Mouse (Mus musculus) kidney, adult 8-10 months (tissue): Measurements from ENCODE around the gene Gm20517.

Source experiments
- DNase-seq, 2 experiments: peaks; one replicate each; pipeline ENCODE4 v3.0.0; 2022

The Gm20517 gene

GRCm38 (mm10) chr17:47712889-47713571 is 101.6 kb downstream of the Gm20517 start:
- DNase-seq, result no peak

GRCm38 (mm10) chr17:47715037-47715436 is 103.6 kb downstream of the Gm20517 start:
- DNase-seq, result no peak

GRCm38 (mm10) chr17:47721183-47721582 is 109.8 kb downstream of the Gm20517 start:
- DNase-seq, result no peak

DNA sequence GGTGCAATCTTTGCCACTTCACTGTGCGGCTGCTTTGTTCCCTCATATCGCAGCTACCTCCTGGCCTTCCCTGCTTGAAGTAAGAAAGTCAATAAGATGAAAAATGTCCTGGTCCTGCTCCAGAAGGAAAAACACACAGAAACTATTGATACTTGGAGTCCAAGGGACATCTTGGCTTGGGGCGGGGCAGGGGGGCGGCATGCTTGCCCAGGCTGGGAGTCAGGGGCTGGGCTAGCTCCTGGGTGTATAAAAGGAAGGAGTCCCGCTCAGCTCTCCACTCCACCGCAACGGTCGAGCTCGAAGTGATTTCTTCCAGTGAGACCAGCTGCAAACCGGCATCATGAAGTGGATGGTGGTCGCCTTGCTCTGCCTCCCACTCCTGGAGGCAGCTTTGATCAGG is 115.2 kb downstream of the Gm20517 start, which contains the start of gene Pgc:
Gene Pgc, plus strand, starts transcription at position 277 of the 400 bp plus-strand sequence.
- no peak for DNase-seq

- DNase-seq, result no peak
Measured at GRCm38 (mm10) chr17:47730633-47731575, 119.5 kb downstream of the Gm20517 start.
